Mouse (Mus musculus): ENCODE measurements around the gene Bcor.

The Bcor gene

GRCm38 (mm10) chrX:12067031-12067430 lies 93.1 kb downstream of the Bcor start:
- DNase-seq (ENCODE audit: low spot score in 2 of 2), result no peak

DNA sequence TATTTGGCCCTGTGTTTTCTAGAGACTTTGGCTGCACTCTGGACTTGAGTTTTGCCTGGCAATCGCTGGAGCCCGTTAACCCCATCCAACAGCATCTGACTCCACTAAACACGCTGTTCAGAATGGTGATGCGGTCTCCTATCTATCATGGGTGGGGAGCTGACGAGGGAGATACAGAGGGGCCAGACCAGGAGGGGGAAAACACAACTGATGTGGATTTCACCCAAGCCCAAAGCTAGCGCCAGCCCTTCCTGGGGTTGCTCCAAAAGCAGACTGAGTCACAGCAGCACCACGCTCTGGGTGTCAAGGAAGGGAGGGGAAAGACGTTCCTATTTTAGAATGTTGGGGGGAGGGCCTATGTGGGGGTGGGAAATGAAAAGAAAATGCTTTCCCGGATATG lies 94.4 kb downstream of the Bcor start:
- no peak for DNase-seq (ENCODE audit: low spot score in 2 of 2)

DNA sequence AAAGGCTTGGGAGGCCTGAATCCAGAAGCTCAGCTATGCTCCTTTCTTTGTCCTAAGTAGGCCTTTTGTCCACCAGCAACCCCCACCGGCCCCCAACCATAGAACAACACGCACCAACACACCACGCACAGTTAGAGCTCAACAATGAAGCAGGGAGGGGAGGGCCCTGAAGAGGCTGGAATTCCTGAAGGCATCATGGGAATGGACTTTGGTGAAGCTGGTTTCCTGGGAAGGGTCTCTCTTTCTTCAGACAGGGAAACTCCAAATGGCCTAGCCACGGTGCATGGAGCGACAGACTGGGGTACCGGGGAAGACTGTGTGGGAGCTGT lies 97.3 kb downstream of the Bcor start:
- no peak for DNase-seq (ENCODE audit: low spot score in 2 of 2)

- no peak for DNase-seq (ENCODE audit: low spot score in 2 of 2)
Observed at GRCm38 (mm10) chrX:12062121-12062931, 97.8 kb downstream of the Bcor start.

DNA sequence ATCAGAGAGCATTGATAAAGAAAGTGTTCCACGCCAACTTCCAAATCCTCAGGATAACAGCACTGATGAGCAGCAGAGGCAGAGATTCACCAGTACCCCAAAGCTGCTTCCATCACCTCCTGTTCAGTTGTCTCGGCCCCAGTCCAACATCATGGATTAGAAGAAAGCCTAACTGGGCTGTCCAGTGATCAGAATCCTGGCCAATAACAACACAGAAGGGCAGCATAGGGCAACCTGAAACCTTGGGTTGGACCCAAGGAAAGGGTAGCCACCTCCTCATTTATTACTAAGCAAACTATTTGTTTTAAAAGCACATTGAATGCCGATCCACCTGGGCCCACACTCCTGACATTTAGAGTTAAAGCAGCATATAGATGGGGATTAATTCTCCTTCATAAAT lies 99.3 kb downstream of the Bcor start:
- no peak for DNase-seq (ENCODE audit: low spot score in 2 of 2)

DNA sequence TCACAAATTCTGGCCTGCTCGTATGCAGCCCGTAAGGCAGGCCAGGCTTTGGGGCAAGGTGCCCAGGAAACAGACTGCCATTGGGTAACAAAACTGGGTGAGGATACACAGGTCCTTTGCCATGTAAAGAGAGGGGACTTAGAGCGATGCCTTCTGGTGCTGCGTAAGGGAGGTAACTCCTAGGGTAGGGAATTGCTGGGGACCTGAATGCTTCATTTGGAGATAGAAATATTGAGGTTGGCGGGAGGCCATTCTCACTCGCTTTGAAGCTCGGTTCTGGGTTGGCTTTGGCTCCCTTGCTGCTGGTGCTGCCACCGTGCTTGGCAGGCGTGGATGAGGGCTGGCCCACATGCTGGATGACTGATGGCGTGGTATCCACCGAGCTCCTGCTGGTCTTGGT lies 102.9 kb downstream of the Bcor start:
- no peak for DNase-seq (ENCODE audit: low spot score in 2 of 2)

- no peak for DNase-seq (ENCODE audit: low spot score in 2 of 2)
Observed at GRCm38 (mm10) chrX:12053315-12053914, 106.7 kb downstream of the Bcor start.

- no peak for DNase-seq (ENCODE audit: low spot score in 2 of 2)
Observed at GRCm38 (mm10) chrX:12052651-12053050, 107.5 kb downstream of the Bcor start.

GRCm38 (mm10) chrX:12048721-12049120 lies 111.4 kb downstream of the Bcor start:
- DNase-seq (ENCODE audit: low spot score in 2 of 2), result no peak

- DNase-seq (ENCODE audit: low spot score in 2 of 2), result no peak
Observed at GRCm38 (mm10) chrX:12048166-12048565, 112.0 kb downstream of the Bcor start.

- no peak for DNase-seq (ENCODE audit: low spot score in 2 of 2)
Observed at GRCm38 (mm10) chrX:12047223-12047911, 112.8 kb downstream of the Bcor start.

DNA sequence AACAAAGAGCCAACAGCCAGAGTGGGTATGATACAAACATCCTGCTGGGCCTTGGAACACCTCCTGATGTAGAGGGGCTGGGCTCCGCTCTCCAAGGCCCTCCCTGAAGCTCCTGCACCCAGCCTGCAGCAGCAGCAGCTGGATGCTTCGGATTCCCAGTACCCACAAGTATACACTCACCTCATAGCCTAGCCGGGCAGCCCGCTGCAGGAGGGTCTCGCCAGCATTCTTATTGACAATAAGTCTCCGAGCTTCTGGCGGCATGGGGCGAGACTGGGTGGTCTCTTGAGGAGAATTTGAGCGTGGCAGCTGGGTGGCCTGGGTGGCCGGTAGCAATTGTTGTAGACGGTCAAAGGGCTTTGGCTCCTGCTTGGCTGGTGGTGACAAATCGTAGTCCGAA lies 113.5 kb downstream of the Bcor start:
- DNase-seq (ENCODE audit: low spot score in 2 of 2), result no peak

DNA sequence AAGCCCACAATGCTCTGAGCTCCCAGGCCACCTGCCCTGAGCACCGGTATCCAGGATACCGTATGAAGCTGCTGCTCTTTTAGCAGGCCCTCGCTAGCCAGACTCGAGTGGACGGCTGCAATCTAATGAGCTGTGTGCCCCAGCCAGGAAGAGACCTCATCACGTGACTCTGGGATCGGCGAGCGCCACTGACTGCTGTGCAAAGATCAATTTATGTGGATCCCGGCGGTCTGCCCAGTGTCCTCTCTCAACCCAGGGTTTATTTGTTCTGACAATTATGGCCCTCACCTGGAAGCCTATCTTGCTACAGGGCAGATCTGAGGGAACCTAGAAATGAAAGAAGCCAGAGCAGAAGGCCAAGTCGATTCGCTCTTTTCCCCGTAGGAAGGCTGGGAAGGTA lies 116.8 kb downstream of the Bcor start:
- DNase-seq (ENCODE audit: low spot score in 2 of 2), result no peak

DNA sequence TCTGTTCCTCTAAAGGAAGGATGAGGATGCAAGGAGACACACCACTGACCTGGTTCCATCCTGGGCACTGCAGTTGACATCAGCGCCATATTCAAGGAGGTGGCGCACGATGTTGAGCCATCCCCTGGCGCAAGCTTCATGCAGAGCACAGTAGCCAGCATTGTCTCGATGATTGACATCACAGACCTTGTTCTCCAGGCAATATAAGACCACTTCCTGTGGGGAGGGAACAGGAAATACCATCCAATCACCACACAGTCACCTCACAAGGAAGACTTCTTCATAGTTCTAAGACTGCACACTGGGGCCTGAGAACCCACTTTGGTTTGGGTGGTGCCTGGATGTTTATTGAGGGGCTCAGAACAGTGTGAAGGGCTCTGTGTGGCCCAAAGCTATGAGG lies 118.7 kb downstream of the Bcor start:
- DNase-seq (ENCODE audit: low spot score in 2 of 2), result no peak

DNA sequence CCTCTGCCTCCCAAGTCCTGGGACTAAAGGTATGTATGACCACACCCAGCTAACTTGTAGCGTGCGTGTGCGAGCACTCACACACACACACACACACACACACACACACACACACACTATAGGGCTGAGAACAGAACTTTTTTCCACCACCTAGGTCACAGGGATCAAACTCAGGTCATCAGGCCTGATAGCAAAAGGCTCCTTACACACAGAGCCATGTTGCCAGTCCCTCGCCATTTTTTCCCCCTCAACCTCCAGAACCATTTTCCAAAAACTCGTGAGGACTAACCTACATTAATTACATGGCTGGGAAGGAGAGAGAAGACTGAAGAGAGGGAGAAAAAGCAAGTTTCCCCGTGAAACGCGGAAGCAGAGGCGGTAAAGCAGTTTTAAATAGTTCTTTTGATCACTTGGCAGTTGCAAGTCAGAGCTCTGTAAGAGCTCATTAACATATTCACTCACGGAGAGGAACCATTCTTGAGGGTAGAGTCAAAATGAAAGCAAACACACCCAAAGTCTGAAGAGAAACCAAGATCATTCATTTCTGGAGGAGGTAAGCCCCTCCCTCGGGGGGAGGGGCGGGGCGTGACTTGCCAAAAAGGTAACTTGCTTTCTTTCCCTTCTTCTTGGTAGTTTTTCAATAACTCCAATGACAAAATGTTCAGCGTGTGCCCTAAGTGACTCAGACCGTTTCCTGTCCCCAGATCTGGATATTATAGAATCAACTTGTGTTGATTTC lies 145.3 kb downstream of the Bcor start:
- DNase-seq (ENCODE audit: low spot score in 2 of 2), result no peak

GRCm38 (mm10) chrX:12010660-12011059 lies 149.5 kb downstream of the Bcor start:
- no peak for DNase-seq (ENCODE audit: low spot score in 2 of 2)

- no peak for DNase-seq (ENCODE audit: low spot score in 2 of 2)
Observed at GRCm38 (mm10) chrX:12009046-12009445, 151.1 kb downstream of the Bcor start.

GRCm38 (mm10) chrX:12007832-12008540 lies 152.2 kb downstream of the Bcor start:
- no peak for DNase-seq (ENCODE audit: low spot score in 2 of 2)

DNA sequence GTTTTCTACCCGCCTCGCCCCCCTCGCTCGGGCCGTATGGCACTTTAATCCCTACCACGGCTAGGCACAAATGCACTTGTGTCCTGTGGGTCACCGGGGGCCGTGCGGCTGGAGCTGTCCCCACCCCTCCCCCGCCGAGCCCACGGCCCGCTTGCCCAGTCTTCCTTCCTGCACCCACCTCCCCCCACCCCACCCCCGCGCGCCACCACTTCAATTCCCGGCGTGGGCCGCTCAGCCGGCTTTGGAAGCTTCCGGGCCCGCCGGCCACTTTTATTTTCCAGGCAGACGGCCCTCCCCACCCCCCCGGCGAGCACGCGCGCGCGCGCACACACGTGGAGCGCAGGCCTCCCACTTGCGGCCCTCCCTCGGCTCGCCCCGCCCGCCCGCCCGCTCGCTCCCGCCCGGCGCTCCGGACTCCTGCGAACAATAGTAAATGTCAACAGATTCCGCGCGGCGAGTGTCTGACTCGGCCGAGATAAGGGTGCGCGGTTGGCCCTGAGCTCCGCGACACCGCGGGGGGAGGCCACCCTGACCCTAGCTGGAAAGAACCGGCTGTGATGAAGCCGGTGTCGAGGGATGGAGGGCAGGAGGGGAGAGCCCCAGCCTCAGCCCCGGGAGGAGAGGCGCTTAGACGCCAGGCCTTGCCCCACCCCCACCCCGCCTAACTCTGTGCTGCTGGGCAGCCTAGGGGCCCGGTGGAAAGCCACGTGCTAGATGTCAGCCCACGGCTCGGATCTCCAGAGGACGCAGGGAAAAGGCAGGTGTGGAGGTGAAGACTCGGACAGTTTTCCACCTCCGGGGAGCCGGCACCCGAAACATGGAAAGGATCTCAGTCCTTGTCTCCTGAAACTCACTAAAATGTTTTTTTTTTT lies 153.0 kb downstream of the Bcor start:
- DNase-seq (ENCODE audit: low spot score in 2 of 2), result peak; percentile 37 to 46

GRCm38 (mm10) chrX:12006031-12006881 lies 153.9 kb downstream of the Bcor start:
- DNase-seq (ENCODE audit: low spot score in 2 of 2), result peak; percentile 56 to 60
